Mouse (Mus musculus): ENCODE measurements around the gene Prss2.
A peak's percentile ranks its signal among the peaks of the same experiment; 100 is the strongest.
"Not testable (repeated sequence)": the region's sequence is repeated elsewhere in the genome, so short reads cannot be mapped to it uniquely, and the experiment has no call there.

The Prss2 gene

GRCm38 (mm10) chr6:41521487-41521886 lies at the start of gene Prss2:
Gene Prss2, plus strand, starts transcription at chr6:41521787.
- no peak for DNase-seq (ENCODE audit: low read depth)

- no peak for DNase-seq (ENCODE audit: low read depth)
Measured at GRCm38 (mm10) chr6:41499374-41499773, 22.2 kb upstream of the Prss2 start.

DNA sequence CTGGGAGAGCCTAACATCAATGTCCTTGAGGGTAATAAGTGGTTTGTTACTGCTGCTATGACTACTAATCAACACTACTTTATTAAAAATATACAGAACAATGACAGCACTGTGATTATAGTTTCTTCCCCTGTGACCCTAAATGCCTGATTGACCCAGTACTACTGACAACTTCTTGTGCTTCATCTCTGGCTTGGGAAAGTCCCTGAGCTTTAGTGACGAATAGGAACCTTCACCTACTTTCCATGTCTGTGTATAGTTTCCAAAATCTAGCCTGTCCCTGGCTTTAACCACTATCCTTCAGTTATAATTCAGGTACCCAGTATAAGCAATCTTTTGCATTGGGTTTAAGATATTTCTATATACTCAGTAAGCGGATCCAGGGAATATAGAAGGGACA lies 16.7 kb upstream of the Prss2 start:
- no peak for DNase-seq (ENCODE audit: low read depth)

DNA sequence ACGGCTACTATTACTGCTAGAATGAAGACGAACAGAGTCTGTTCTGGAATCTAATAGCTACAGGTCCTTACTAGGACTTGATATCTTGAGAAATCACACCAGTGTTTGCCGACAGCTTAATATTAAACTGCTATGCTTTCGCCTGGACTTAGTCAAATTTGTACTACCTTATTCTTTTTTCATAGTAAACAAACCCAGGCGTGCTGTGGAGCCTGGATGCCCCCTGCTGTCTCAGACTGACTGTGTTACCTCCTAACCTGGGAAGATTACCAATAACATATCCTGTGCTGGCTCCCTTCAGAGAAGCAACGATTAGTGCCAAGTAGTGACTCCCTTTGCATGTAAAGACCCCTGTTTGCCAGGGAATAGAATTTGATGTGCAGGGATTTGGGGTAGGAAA lies 16.3 kb upstream of the Prss2 start:
- no peak for DNase-seq (ENCODE audit: low read depth)

- DNase-seq (ENCODE audit: low read depth), result no peak
Measured at GRCm38 (mm10) chr6:41518017-41518524, 3.5 kb upstream of the Prss2 start.

- no peak for DNase-seq (ENCODE audit: low read depth)
Measured at GRCm38 (mm10) chr6:41526453-41526852, 4.9 kb downstream of the Prss2 start.

- DNase-seq (ENCODE audit: low read depth), result no peak
Measured at GRCm38 (mm10) chr6:41527402-41527801, 5.8 kb downstream of the Prss2 start.

DNA sequence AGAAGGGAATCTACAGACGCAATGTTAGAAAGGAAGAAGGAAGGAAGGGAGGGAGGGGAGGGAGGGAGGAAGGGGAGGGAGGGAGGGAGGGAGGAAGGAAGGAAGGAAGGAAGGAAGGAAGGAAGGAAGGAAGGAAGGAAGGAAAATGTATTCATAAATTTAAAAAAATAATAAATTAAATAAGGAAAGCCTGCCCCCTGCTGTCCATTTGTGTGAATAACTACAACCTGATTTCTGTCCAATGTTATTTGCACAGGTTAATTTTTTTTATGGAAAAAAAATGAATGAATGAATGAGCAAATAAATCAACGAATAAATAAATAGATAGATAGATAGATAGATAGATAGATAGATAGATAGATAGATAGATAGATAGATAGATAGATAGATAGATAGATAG lies 8.4 kb downstream of the Prss2 start:
- peak; percentile 49 for DNase-seq (ENCODE audit: low read depth)

DNA sequence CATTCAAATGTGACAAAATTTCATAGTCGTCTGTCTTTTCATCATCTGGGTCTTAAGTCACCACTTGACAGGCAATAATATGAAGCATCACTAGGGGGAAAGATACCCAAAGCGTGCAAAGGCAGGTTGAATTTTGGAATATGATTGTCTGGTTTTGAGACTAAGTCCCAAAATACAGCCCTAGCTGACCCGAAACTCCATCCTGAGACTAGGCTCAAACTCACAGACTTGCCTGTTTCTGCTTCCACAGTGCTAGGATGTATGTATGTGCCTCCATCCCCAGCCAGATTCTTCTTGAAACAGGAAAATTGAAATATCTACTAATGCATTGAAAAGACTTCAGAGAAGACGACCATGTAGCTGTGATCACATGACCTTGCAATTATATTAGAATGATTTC lies 10.6 kb downstream of the Prss2 start:
- no peak for DNase-seq (ENCODE audit: low read depth)

DNA sequence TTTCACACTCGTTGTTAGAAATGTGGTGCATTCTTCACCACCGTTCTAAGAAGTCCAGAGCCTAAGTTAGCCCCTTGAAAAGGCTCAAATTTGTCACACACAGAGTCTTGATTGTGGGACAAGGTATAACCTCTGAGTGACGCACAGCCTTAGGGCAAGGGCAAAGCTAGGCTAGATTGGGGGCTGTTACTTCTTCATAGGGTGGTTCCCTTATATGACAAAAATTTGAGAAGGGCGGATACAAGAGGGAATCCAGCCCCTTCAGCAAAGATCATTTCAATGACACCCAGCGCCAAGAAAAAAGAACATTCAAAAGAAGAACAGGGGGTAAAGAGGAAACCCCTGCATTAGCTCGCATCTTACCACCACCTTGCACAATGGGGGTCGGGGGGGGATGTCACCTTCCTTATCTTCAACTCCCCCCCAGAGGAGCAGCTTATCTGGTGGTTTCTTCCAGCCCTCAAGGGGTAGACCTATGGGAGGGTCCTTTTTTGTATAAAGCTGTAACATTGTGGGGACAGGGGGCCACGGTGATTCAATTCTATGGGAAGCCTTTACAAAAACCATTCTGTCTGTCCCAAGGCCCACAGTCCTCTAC lies 11.2 kb downstream of the Prss2 start:
- no peak for DNase-seq (ENCODE audit: low read depth)

DNA sequence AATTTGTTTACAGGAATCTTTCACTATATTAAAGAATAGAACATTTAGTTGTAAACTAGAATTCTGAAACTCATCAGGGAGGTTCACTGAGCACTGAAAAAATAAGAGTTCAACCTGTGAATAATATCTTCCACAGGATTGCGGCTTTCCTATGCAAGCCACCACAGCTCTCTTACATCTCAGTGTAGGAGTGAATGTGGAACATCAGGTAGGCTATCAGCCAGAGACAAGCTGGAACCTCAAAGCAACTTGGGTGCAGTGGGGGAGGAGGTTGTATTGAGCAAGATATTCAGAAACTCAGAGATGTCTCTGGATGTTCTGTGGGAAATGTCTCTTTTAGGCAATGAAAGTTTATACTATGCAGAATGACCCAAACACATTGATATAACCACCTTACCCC lies 15.8 kb downstream of the Prss2 start:
- no peak for DNase-seq (ENCODE audit: low read depth)

DNA sequence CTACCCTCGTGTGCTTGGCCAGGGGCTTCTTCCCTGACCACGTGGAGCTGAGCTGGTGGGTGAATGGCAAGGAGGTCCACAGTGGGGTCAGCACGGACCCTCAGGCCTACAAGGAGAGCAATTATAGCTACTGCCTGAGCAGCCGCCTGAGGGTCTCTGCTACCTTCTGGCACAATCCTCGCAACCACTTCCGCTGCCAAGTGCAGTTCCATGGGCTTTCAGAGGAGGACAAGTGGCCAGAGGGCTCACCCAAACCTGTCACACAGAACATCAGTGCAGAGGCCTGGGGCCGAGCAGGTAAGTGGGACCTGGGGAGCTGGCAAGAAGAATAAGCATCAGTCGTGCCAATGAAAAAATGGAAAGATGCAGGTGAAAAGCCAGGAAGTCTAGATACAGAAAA lies 16.7 kb downstream of the Prss2 start:
- not testable (repeated sequence) for DNase-seq (ENCODE audit: low read depth)

GRCm38 (mm10) chr6:41540746-41541145 lies 19.2 kb downstream of the Prss2 start:
- no peak for DNase-seq (ENCODE audit: low read depth)

DNA sequence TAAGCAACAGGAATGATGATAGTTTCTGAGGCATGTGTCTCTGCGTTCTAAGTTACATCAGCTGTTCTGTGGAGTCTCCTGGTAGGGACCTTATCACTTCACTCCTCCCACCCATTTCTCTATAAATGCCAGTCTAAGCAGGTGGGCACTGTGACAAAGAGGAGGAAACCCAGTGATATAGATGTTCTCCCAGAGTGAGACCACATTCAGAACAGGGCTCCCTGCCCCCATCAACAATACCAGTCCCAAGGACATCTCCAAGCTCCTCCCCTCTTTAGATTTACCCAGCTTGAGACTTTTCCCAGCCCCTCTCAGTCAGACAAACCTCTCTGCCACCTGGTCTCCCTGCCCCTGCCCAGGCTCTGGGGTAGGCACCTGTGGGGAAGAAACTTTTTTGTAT lies 20.2 kb downstream of the Prss2 start:
- no peak for DNase-seq (ENCODE audit: low read depth)

- DNase-seq (ENCODE audit: low read depth), result no peak
Measured at GRCm38 (mm10) chr6:41542983-41543382, 21.4 kb downstream of the Prss2 start.

DNA sequence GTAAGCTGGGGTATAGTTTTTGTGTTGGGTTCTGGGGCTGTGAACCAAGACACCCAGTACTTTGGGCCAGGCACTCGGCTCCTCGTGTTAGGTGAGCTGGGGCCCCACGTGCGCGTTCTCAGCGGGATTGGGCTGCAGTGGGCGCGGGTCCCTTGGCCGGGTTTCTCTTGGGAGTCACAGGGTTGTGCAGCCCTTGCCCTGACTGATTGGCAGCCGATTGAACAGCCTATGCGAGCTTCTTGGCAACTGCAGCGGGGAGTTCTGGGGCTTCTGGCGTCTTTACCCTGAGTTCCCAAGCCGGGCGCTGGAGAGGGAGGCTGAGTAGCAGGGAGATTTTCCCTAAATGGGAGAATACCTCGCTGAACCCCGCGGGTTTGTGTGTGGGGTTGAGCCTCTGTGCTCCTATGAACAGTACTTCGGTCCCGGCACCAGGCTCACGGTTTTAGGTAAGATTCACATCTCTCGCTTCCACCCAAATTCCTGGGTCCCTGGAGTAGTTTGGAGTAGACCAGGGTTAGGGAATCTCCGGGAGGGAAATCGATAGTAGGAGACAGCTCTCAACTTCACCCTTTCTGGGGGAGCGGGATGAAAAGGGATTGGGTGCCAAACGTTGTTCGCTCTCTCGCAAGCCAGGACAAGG lies 21.9 kb downstream of the Prss2 start:
- DNase-seq (ENCODE audit: low read depth), result no peak

GRCm38 (mm10) chr6:41544381-41544924 lies 22.9 kb downstream of the Prss2 start:
- DNase-seq (ENCODE audit: low read depth), result no peak

- no peak for DNase-seq (ENCODE audit: low read depth)
Measured at GRCm38 (mm10) chr6:41545266-41545665, 23.7 kb downstream of the Prss2 start.

DNA sequence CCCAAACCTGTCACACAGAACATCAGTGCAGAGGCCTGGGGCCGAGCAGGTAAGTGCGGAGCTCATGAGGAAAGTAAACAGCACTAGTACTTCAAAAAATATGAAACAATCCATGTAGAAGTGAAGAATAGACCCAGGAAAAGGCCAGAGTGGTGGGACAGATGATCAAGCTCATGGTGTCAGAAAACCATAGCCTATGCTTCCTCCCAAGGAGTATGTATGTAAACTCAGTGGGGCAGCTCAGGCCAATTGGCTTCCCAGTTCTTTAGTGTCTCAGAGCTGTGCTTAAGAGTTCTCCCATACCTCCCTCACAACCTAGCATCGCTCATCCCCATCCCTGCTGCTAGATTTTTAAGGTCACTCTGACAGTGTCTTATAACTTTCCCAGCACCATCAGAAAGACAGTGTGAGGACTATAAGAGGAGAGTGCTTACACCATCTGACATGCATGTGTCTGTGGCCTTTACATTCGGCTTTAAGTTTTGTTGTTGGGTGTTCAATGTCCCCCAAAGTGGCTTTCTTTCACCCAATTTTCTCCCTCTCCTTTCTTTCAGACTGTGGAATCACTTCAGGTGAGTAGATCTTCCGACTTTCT lies 25.6 kb downstream of the Prss2 start:
- DNase-seq (ENCODE audit: low read depth), result no peak

GRCm38 (mm10) chr6:41548286-41548685 lies 26.7 kb downstream of the Prss2 start:
- no peak for DNase-seq (ENCODE audit: low read depth)

GRCm38 (mm10) chr6:41553356-41554010 lies 31.9 kb downstream of the Prss2 start:
- DNase-seq (ENCODE audit: low read depth), result no peak

GRCm38 (mm10) chr6:41554295-41555169 lies 32.9 kb downstream of the Prss2 start:
- DNase-seq (ENCODE audit: low read depth), result no peak

Measured in NIH3T3 (cell line).